Mouse (Mus musculus) ZHBTc4 (cell line): Measurements from ENCODE around the gene Rab11fip5.
A peak's percentile ranks its signal among the peaks of the same experiment; 100 is the strongest.

Experiments used
- DNase-seq: peaks from one replicate; pipeline ENCODE4 v3.0.0-alpha.2; 2011; ENCODE audit warnings: low read depth, low spot score

Gene Rab11fip5

GRCm38 (mm10) chr6:85348133-85348532 is 26.3 kb downstream of the Rab11fip5 start:
- DNase-seq = no peak

- peak; percentile 96 for DNase-seq
These were observed 28.3 kb downstream of the Rab11fip5 start for GRCm38 (mm10) chr6:85346028-85346634.

- DNase-seq = no peak
These were observed 29.5 kb downstream of the Rab11fip5 start for GRCm38 (mm10) chr6:85344929-85345328.

DNA sequence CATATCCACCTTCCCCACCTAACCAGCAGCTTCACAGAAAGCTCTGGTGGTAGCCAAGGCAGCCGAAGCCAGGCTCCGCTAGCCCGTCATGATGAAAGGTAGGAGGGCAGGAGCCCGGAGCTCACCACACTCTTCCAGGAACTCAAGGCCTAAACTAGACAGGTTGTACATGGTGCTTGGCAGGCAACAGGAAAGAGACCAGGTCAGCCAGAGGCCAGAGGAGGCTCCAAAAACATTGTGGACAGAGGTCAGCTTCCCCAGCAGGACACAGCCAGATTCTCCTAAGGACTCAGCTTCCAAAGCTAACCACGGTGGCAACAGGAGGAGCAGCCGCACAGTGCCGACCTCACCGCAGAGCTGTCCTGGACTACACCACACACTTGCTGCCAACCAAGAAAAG is 31.4 kb downstream of the Rab11fip5 start:
- no peak for DNase-seq

DNA sequence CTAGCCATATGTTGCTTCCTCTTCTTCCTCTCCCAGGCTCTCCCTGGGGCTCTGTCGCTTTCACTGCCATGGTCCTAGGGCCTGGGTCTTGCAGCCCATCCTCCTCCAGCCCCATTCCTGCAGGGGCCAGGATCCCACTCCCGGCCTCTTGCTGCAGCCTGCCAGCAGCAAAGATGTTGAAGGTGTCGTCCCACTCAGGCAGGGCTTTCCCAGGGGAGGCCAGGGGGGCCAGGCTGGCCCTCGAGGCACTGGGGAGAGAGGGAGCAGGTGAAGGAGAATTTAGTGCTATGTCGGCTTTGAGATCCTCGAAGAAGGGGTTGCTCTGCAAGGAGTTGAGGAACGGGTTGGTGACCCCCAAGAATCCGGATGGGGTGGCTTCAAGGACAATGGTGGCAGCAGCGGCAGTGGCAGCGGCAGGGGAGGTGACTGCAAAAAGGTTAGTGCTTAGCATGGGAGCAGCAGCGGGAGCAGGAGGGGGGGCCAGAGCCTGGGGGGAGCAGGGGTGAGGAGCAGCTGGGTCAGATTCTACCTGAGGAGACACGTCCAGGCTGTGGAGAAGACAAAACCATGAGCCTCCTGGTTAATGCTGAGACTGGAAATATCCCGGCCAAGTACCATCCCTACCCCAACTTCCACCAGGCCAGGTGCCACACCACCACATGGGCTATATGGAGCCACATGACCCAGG is 32.5 kb downstream of the Rab11fip5 start:
- DNase-seq = no peak

GRCm38 (mm10) chr6:85340184-85340583 is 34.2 kb downstream of the Rab11fip5 start:
- DNase-seq = no peak

- peak; percentile 44 for DNase-seq
These were observed 35.0 kb downstream of the Rab11fip5 start for GRCm38 (mm10) chr6:85339273-85339901.

- no peak for DNase-seq
These were observed 37.5 kb downstream of the Rab11fip5 start for GRCm38 (mm10) chr6:85336944-85337343.

GRCm38 (mm10) chr6:85335352-85335751 is 39.1 kb downstream of the Rab11fip5 start:
- DNase-seq = no peak

- DNase-seq = no peak
These were observed 39.6 kb downstream of the Rab11fip5 start for GRCm38 (mm10) chr6:85334851-85335250.

DNA sequence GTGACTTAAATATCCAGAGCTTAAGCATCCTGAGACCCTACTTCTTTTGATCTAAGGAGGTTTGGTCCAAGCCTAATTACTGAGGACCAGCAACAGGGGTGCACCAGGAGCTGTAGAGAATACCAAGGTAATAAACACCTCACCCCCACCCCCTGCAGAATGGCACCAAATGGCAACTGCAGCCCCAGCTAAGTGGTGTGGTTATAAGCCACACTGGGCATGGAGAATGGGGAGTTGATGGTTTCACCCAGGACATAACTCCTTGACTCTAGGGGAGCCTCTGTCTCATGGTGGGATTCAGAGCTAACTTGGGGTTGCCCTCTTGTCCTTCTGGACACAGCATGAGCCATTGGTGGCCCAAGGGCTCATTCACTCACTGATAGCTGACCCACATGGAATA is 40.2 kb downstream of the Rab11fip5 start:
- DNase-seq = no peak

- peak; percentile 47 for DNase-seq
These were observed 40.7 kb downstream of the Rab11fip5 start for GRCm38 (mm10) chr6:85333732-85334131.

DNA sequence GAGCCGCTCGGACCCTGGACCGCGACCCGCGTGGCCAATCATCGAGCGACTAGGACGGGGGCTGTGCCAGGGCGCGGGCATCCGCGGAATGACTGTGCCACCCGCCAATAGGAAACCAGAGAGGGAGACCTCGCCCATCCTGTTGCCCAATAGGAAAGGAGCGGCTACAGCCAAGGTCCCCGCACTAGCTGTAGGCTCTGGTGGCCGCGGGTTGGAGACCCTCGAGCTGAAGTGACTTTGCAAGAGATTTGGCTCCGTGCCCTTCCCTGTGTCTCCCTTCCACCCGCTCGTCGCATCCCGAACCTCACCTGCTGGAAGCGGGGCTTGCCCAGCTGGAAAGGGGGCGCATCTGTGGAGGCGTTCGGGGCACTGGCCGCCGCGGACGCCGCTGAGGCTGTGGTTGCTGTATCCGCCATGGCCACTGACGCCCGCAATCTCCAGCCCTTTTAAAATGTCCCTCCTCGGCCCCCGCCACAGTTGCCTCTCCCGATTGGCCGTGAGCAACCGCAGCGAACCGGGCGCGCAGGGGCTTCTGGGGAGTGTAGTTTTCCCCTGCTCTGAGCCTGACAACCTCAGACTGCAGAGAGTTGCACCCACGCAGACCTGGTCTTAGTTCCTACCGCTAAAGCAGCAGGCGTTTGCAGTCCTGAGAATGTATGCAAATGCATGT is 41.3 kb downstream of the Rab11fip5 start, which contains the start of gene Sfxn5:
TSS of gene Sfxn5 (minus strand) at position 423 of the 670 bp plus-strand sequence.
- DNase-seq = peak; percentile 93

GRCm38 (mm10) chr6:85332351-85332999 is 42.0 kb downstream of the Rab11fip5 start:
- DNase-seq = no peak

GRCm38 (mm10) chr6:85331736-85332135 is 42.7 kb downstream of the Rab11fip5 start:
- no peak for DNase-seq

DNA sequence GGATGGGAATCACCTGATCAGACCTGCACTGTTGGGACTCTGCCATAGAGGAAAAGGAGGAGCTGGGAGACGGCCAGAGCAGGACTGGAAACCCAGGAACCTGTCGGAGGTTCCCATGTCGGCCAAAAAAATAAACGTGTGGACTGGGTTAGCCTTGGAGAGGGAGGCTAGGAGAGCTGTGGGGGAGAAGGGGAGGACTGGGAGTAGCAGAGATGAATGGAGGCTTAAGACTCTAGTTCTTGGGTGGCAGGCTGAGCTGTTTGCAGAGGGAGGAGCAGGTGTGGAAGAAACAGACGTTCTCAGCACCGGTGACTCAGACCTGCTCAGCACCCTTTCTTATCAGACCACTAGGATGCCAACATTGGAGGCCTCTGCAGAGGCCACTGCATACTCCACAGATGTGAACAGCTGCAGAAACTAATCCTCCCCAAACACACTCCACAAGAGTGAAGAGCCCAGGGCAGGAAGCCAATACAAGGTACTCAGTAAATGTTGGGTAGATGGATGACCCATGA is 43.2 kb downstream of the Rab11fip5 start:
- no peak for DNase-seq

DNA sequence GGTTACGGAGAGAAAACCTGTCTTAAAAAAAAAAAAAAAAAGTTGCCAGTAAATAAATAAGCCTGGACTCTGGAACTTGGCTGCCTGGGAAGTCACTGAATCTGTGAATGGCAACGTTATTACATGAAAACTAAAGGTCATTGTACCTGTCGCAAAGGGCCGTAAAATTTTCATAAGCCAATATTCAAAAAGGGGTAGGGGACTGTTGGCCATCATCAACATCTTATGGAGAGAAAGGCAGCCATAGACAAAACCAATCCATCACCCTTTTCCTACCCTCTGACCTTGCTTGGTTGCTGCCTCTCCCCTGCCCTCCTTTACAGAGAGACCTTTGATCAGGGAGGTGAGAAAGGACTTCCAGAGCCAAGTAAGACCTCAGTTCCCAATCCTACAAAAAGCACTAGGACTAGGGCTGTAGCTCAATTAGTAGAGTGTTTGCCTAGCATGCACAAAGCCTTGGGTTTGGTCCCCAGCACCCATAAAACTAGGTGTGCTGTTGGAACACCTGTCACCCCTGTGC is 44.7 kb downstream of the Rab11fip5 start:
- no peak for DNase-seq

DNA sequence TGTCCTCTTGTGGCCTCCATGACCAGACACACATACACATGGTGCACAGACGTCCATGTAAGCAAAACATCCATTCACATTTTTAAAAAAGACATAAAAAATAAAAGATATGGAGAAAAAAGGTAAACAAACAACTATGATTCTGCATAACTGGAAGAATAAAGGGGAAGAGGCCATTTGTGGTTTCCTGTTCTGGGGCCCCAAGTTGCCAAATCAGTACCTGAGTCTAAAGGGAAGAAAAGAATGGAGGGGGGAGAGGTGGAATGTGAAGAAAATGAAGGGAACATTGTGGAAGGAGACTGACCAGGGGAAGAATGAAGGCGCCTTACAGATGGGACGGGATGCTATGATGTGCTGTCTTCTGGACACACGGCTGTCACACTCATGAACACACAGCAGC is 47.9 kb downstream of the Rab11fip5 start:
- DNase-seq = no peak

GRCm38 (mm10) chr6:85325109-85325508 is 49.3 kb downstream of the Rab11fip5 start:
- no peak for DNase-seq

DNA sequence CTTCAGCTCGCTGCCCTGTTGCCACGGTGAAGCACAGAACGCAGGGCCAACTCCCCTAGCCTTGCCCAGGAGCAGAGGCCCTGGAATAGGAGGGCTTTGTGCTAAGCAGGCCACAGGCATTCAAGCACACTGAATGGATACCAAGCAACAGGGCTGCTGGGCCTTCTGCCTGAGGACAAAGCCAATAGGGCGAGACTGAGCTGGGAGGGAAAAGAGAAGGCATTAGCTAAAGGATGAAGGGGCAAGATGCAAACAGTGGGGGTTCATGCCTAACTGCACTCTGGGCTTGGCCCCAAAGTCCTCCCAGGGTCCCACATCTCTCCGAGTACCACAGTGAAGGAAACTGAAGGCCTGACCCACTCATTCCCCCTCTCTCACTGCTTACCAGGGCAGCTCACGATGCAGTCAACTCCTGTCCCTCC is 54.0 kb downstream of the Rab11fip5 start:
- no peak for DNase-seq

GRCm38 (mm10) chr6:85316211-85316610 is 58.2 kb downstream of the Rab11fip5 start:
- peak; percentile 48 for DNase-seq
